Mouse (Mus musculus) CD4-positive, CD25-positive, alpha-beta regulatory T cell, adult 4 months (primary cell): Measurements from ENCODE around the gene Mtif2. TPM values are rescaled to one million over a fixed set of nuclear protein-coding genes. Genes with fewer than 3 reads are reported as not detected.
"Not testable (repeated sequence)": the region's sequence is repeated elsewhere in the genome, so short reads cannot be mapped to it uniquely, and the experiment has no call there.

ENCODE experiments used
- ATAC-seq: one replicate; pipeline ENCODE4 v1.8.0; 2017
- polyA plus RNA-seq, 2 experiments: library from polyadenylated mRNA; unstranded; fragments of 100-300 nt; shearing (Covaris generic); gene quantifications; one replicate each; pipeline ENCODE4 v1.2.1; 2017

Mtif2 gene
- polyA plus RNA-seq, result 10 to 100 TPM; 50.8 to 59.8 TPM

DNA sequence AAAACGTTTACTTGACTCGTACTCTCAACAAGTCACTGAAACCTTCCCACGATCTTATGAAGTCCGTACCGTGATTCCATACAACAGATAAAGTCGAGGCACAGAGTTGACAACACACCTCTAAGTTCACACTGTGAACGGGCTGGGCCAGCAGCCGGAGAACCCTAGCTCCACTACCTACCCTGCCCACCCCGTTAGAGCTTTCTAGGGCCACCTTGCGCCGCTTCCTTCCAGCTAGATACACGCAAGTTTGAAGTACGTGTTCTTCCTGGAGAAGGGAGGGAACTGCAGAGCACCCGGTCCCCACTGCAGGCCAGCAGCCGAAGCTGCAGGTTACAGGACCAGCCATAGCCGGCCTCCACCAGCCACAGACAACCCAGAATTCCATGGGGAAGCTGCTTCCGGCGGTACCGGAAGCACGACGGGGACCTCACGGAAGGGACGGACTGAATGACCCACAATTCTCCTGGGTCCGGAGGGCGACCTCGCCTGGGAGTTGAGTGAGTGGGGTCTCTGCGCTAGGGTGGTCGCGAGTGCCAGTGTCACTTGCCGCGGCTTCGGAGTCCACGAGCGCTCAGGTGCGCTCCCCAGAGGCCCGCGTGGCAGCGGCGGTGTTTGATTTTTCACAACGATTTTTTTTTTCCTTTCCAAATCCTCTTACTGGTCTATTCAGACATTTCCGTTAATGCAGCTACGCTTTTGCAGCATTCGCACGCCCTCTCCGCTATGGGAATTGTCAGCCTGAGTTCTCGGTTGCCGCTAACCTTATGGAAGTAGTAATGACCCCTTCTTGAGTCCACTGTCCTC, at the start of gene Mtif2:
Gene Mtif2 (plus strand): TSS at position 421 of the 807 bp plus-strand sequence.
- peak; percentile 74 for ATAC-seq

DNA sequence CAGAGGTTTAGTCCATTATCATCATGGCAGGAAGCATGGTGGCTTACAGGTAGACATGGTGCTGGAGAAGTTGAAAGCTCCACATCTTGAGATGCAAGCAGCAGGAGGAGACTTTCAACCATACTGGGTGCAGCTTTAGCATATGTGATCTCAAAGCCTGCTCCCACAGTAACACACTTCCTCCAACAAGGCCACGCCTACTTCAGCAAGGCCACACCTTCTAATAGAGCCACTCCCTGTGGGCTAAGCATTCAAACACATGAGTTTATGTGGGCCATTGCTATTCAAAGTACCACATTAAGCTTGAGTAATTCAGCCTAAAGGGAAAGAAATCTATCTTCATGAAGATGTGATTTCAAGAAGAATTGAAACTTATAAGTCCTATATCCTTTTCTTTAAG, 33.1 kb upstream of the Mtif2 start:
- ATAC-seq, result no peak

DNA sequence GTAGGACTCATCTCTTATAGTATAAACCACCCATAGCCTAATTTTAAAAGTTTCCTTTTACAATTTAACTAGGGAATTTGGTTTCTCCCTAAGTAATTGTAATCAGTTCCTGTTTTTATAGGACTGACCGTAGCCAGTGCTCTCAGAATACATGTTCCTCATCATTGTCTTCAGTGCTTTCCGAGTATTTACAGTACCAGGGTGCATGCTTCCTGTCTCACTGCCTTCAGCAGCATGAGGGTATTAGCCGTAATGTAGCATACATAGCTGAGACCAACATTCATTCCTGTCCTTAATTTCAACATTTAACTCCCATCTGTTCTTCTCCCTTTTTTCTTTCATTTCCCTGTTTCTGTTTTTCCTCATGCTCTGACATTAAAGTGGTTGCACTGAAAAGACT, 29.2 kb upstream of the Mtif2 start:
- no peak for ATAC-seq

DNA sequence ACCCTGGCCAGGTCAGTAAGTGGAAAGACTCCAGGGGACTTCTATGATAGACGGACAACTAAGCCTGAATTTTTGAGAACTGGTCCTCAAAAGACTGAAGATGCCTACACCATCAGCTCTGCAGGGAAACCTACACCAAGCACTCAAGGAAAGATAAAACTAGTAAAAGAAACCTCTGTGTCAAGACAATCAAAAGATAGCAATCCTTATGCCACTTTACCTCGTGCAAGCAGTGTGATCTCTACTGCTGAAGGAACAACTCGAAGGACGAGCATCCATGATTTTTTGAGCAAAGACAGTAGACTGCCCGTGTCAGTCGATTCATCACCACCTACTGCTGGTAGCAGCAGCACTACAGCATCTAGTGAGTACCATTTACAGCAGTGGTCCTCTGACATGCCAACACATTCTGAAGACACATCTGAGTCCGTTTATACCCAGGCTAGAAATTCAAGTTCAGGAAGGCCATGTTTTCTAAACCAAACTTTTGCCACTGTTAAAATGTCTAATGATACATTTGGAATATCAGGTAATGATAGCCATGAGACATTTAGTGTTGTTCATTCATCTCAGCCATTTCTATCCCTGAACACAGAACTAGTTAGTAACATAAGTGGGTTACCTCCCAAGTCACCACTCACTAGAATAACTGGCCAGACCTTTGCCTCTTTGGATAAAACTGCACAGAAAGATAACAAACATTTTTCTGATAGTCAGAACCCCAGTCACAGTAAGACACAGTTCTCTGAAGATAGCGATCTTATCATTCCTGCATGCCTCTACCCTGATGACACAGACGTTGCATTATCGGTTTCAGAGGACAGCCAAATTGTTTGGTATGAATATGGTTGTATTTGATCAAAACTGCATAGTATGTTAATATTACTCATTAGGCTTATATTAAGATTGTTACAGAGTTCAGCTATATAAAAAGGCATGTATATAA, 22.0 kb upstream of the Mtif2 start:
- no peak for ATAC-seq

DNA sequence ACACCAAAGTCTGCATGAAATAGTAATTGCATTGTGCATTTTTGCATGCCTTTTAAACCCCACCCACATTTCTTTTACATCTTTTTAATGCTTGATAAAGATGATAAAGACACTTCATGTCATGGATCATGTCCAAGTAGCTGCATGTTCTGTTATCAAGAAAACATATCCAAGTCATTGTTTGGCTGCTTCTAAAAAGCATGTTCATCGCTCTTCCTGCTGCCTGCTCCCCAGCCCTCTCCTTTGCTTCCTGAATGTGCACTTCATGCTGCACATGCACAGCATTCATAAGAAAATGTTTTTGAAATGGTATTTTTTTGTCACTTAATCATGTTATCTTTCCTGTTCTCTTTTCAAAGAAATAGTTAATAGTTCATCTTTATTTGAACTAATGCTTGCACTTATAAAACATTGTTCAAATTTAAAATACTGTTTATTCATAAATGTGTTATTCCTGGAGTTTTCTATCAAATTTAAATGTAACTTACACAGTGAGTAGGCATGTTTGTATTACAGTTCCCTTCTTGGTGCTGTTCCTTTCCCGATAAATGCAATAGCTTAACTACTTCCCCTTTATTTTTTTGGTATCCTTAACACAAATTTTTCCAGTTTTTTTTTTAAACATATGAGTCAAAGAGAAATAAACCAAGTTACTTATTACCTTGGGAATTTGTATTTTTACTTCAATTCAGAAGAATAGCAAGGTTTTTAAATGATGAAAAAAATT, 21.1 kb upstream of the Mtif2 start:
- ATAC-seq, result no peak

DNA sequence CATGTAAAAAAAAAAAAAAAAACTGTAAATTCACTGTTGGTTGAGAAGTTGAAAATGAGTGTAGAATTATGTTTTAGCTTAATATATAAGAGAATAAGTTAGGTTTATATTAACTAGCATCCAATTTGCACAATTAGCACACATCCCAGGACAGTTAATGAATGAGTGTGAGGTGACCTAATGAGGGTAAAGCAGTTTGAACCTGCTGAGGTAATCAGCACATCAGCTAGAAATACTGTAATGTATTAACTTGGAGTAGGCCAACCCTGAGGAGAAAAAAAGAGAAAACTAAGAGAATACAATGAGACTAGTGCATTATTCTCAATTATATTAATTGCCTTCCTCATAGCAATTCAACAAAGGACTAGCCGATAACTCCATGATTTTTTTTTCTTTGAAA, 16.8 kb upstream of the Mtif2 start:
- ATAC-seq, result no peak

DNA sequence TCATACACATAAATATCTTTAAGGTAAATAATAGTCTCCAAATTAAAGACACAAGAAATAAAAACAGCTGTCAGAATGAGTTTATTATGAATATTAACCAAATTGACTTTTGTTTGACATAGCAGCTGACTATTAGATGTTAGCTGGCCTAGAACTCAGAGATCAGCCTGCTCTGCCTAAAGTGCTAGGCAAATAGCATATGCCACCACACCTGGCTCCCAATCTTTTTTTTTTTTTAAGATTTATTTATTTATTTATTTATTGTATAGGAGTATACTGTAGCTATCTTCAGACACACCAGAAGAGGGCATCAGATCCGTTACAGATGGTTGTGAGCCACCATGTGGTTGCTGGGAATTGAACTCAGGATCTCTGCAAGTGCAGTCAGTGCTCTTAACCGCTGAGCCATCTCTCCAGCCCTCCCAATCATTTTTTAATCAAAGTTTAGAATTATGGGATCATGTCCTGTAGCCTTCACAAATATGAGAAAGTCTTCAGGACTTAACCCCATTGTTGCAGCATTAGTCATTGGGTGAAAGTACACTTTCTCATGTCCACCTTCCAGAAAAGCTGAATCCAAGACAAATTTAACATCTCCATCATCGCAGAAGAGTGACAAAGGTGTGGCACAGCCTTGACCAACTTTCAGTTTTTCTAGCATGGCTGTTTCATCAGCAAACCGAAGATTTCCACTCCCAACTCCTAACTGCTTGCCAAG, 13.2 kb upstream of the Mtif2 start:
- no peak for ATAC-seq

DNA sequence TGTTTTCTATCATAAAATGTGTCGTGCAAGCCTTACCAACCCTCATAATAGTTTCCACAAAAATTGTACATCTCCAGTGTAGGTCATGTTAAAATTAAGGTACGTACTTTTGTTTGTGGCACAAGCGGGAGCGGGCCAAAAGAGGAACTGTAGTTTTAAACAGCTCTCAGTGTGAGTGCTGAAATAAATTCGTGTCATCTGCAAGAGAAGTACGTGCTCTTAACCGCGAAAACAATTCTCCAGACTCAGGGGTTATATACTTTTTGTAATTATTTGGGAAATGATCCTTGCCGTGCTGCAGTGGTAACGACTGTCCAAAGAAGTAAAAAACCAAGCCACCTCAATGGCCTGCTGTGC, 11.9 kb upstream of the Mtif2 start:
- no peak for ATAC-seq

DNA sequence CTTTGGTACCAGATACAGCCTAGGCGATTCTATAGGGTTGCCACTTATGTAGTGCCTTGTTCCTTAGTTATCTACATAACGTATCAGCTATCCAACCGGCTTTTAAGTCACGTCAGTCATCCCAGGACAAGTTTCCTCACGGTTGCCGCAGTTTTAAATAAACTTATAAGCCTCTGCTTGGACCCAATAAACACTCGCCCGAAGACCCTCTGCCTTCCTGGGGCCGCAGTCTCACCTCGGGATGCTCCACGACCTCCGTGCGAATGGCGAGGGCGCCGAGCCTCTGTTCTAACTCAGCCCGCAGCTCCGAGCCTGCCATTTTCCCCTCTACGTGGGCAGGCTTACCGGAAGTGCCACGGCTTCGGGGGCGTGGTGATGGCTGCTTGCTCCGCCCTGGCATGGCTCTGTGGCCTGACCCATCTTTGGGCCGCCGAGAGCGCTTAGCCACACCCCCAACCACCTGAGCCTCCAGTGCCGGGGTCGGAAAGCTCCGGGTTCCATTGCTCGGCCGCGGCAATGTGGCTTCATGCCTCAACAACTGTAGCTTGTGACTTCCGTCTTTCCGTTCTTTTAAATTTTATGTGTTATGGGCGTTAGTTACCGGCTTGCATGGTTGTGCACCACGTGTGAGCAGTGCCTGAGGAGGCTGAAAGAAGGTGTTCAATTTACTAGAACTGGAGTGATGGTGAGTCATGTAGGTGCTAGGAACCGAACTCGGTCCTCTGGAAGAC, 11.4 kb upstream of the Mtif2 start, which contains the start of gene Prorsd1:
Gene Prorsd1 (minus strand): TSS at position 352 of the 731 bp plus-strand sequence.
- ATAC-seq, result peak; percentile 98

DNA sequence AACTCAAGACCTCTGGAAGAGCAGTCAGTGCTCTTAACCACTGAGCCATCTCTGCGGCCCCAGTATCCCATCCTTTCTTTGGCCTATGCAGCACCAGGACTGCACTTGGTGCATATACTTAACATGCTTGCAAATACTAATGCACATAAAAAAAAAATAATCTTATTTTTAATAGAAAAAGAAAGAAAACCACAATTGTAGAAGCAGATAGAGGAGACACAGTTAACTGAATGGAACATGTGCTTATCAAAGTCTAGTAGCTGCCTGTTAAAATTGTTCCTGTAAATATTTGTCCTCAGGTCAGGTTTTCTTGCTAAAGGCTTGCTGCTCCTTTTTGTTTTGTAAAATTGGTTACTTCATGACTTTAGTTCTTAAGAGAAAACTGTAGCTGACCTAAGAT, 12.0 kb downstream of the Mtif2 start:
- ATAC-seq, result no peak

DNA sequence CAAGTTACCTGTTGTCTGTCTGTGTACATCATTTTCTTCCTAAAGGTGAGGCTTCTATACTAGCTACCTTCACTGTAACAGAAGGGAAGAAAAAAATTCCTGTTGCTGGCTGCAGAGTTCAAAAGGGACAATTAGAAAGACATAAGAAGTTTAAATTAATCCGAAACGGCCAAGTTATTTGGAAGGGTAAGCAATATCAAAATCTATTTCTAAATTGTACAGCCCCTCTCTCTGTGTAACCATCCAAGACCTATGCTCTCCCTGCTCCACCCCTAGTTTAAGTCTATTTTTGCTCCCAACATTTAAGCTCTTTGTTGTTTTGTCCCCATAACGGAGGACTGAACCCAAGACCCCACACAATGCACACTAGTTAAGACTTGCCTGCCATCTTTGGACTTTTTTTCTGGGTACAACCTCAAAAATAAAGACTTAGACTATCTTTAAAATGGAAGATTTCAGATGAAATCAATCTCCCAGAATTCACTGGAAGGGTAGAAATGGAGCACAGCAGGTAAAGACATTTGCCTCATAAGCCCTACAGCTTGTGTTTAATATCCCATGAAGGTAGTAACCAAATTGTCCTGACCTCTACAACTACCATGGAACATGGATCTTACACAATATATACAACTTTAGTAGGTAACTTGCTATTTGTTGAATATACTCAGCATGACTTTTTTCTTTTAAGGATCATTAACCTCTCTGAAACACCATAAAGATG, 18.2 kb downstream of the Mtif2 start:
- no peak for ATAC-seq

DNA sequence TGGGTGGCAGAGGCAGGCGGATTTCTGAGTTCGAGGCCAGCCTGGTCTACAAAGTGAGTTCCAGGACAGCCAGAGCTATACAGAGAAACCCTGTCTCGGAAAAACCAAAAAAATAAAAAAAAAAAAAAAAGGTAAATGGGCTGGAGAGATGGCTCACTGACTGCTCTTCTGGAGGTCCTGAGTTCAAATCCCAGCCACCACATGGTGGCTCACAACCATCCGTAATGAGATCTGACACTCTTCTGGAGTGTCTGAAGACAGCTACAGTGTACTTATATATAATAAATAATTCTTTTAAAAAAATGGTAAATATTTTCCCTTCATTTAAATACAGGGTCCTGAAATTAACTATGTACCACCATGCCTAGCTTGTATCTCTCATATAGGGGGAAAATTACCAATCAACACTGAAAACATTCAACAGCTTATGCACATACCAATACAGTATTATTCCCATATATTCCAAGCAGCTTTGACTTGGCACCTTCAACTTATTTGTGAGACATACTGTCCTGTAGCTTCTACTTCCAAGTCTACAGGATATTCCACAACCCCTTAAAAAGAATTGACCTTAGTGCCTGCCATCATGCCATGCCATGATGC, 19.0 kb downstream of the Mtif2 start:
- not testable (repeated sequence) for ATAC-seq

DNA sequence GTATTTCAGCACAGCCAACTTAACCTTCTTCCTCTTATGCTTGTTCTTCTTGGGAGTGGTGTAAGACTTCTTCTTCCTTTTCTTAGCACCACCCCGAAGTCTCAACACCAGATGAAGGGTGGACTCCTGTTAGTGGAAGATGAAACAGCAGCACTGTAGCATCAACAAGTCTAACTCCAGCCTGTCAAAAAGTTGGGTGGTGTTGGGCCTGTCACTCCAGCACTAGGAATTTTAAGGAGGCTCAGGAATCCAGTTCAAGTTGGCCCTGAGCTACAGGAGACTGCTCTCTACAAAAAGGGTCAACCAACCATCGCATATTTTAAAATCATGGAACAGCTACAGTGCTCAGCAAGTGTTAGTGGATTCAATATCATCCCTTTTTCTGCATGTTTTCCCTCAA, 20.1 kb downstream of the Mtif2 start:
- not testable (repeated sequence) for ATAC-seq

DNA sequence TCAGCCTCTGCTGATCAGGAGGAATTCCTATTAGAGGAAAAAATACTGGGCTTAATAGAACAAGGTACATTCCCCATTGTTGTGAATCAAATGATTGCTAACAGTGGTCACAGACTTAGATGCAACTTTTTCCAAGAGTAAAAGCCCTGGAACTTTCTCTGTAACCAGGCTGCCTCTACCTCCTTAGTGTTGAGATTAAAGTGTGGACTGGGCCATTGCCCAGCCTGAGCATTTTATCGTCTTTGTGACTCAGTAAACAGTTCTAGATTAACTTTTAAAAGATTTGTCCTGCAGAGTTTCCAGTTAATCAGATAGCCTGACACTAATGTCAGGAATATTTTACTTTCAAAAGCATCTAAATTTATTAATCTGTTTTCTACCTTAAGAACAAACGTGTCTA, 20.6 kb downstream of the Mtif2 start:
- no peak for ATAC-seq

DNA sequence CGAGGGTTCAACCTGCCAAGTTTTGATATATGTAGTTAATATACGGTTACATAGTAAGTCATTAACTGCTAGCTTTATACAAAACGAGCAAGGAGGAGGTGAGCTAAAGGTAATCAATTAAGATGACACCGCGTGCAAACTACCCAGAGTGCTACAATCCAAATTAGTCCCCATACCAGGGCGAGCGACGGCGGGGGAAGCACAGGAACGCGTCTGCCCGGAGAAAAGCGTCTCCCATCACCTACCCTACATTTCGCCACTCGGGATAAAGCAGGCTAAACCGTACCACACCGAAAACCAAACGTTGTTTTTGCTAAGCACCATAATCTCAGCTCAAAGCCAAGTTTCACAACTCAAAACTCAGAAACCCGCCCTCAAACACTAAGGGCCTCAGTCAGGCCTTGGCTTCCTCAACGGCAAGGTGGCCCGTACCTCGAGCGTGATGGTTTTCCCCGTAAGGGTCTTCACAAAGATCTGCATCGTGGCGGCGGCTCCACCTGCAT, 21.1 kb downstream of the Mtif2 start:
- ATAC-seq, result no peak

DNA sequence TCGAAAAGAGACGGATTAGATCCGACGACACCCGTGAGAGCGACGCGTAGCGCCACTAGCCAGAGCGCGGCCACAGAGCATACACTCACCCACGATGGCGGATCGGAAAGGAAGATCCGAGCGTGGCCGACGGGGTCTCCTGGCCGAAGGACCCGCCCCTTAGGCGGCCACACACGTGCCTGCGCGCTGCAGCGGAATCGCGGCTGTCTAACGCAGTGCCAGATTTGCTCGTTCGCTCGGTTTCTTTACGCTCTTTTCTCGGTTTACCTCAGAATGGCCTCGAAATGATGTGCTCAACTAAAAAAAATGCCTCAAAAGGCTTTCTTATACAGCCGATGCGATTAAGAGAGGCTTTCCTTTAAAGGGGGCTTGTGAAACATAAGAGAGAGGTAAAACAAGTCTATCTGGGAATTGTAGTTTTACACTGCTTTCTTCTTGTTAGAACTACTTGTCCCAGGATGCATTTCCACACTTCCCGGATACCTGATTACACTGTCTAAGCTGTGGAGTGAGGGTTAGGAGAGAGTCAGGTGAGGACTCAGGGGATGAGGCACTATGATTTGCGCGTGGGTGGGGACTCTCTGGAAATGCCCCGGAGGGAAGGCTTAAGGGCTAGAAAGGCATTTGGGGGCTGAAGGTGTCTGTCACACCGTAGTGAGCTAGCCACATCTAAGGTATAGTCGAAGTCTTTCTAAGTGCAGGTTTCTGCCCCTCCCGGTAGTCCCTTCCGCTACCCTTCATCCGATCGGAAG, 21.7 kb downstream of the Mtif2 start, which contains the start of the genes Clhc1 and Rps27a:
Gene Clhc1 (plus strand): TSS at position 199 of the 752 bp plus-strand sequence.
Gene Rps27a (minus strand): TSS at position 358 of the 752 bp plus-strand sequence.
- ATAC-seq, result peak; percentile 92

DNA sequence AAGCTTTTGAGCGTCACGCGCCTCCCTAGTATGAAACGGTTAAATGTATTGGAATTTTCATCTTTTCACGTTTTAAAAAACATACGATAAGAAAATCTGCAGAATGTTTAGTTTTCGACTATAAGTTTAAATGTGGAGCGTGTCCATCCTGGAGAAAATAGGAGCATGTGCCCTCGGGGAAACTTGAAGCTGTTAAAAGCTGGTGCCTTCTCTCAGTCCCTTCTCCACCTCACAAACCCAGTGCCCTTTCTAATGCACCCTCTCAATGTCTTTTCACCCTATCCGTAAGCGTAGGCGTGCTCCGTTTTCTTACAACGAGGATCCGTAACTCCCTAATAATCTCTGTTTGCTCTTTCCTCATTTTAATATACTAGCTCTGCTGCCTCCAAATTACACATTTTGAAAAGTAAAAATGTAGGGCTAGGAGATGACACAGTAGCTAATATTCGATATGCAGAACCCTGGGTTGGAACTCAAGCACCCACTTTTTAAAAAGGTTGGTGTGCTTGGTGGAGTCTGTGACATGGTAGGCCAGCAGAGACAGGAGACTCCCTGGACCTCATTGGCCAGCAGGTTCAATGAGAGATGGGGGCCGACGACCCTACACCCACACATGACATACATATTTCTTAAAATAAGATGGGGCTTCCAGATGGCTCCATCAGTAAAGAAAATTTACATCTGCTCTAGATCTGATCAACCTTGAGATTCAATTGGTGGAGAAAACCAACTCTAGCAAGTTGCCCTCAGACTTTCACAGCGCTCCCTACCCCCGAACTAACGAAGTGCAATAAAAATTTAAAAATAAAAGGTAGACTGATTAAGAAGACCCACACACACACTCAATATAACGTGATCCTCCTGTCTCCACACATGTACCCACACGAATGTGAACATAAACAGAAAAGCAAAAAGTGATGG, 22.6 kb downstream of the Mtif2 start:
- no peak for ATAC-seq

DNA sequence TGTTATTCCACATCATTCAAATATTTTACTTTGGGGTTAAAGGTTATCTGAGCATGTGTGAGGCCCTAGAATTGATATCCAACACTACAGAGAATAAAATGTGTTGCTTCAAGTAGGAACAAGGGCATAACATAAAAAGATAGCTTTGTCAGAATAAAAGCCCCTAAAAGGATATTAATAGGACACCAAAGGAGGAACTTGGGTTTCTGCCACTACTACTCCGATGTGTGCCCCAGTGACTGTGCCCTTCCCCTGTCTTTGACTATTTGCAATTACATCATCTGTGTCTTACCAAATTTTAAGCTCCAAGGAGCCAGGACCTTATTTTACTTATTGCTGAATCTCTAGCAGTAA, 23.2 kb downstream of the Mtif2 start:
- no peak for ATAC-seq
